Mouse (Mus musculus) stomach, embryonic 16.5 days (tissue): Measurements from ENCODE around the gene Siah2. TPM values are rescaled to one million over a fixed set of nuclear protein-coding genes. Genes with fewer than 3 reads are reported as not detected.

Experiments used
- ATAC-seq: fragments of 200-750 bp; cut with Nextera tagmentation; 2 replicates; pipeline ENCODE4 v1.8.0; 2017; ENCODE audit warnings: moderate number of reproducible peaks, moderate TSS enrichment; ENCODE audit not compliant: insufficient read depth, low FRiP score
- H3K27ac ChIP-seq: fragments of 300-500 bp; sonication (generic); 2 replicates; pipeline ENCODE4 v1.5.1; 2014; ENCODE audit warnings: low read length
- H3K27me3 ChIP-seq: fragments of 300-500 bp; sonication (generic); 2 replicates; pipeline ENCODE4 v1.6.1; 2014; ENCODE audit warnings: low read length, control low read depth, mixed read lengths; ENCODE audit not compliant: control insufficient read depth, insufficient read depth
- H3K36me3 ChIP-seq: fragments of 300-500 bp; sonication (generic); 2 replicates; pipeline ENCODE4 v1.6.1; 2014; ENCODE audit warnings: low read length; ENCODE audit not compliant: control insufficient read depth, insufficient read depth
- H3K4me1 ChIP-seq: fragments of 300-500 bp; sonication (generic); 2 replicates; pipeline ENCODE4 v1.6.1; 2014; ENCODE audit warnings: low read length, control low read depth, mixed read lengths; ENCODE audit not compliant: control insufficient read depth, insufficient read depth
- H3K4me2 ChIP-seq: fragments of 300-500 bp; sonication (generic); 2 replicates; pipeline ENCODE4 v1.6.1; 2014; ENCODE audit warnings: low read depth, low read length, mixed read lengths
- H3K4me3 ChIP-seq: fragments of 300-500 bp; sonication (generic); replicated peaks from 2 replicates; pipeline ENCODE4 v1.5.1; 2014; ENCODE audit warnings: mild to moderate bottlenecking, low read length
- H3K9ac ChIP-seq: fragments of 300-500 bp; sonication (generic); 2 replicates; pipeline ENCODE4 v1.6.1; 2014; ENCODE audit warnings: low read length
- H3K9me3 ChIP-seq: fragments of 300-500 bp; sonication (generic); replicated peaks from 2 replicates; pipeline ENCODE4 v1.6.1; 2016; ENCODE audit warnings: low read length, control low read depth; ENCODE audit not compliant: control insufficient read depth
- WGBS: fragments of 180-500 bp; shearing (Covaris S2); extraction: QIAGEN DNeasy Blood & Tissue Kit; methylation state at CpG from one replicate; pipeline ENCODE4 v1.1.7; 2014; 5-methylcytosine and 5-hydroxymethylcytosine counted together
- polyA plus RNA-seq: library from polyadenylated mRNA; unstranded; fragments of >200 nt; fragmentation: Nextera tagmentation; extraction: Ambion mirVana; gene quantifications from 2 replicates; pipeline ENCODE4 v1.2.1, GENCODE M21; 2015

Siah2 gene
- polyA plus RNA-seq = 2.2 and 3.1 TPM in 2 replicates

DNA sequence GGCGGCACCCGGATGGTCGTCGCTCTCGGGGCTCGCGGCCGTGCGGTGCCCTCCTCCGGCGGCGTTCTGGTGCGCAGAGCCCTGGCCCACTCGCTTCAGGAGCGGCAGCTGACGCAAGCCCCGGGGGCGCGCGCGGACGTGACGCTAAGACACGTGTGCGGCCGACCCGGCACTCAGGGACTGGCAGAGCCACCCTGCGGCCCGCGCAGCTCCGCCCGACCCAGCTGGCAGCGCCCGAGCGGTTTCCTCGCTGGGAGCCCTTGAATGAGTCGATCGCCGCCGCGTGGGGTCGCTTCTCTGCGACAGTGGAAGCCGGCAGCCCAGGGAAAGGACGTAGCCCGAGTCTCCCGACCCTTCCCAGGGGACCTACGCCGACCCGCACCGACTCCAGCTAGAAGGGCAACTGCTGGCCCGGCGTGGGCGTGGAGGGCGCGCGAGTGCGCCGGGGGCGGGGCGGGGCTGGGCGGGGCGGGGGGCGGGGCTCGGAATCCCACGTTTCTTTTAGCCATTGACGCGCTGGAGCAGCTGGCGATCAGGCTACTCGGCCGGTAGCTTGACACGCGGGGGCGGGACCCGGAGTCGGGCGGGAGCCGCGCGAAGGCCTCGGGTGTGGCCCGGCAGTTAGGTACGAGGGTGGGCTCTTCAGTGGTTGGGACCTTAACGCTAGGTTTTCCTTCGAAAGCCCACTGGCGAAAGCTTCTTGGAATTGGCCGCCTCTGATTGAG lies at the start of gene Siah2:
Siah2 (minus strand) TSS at position 404 of the 725 bp plus-strand sequence.
- no peaks in the 10 kb centered on the region for H3K9me3 ChIP-seq
- peak within 1 kb of the TSS; percentile 73 for H3K4me2 ChIP-seq
- peak; percentile 95 for ATAC-seq
- peak within 1 kb of the TSS; percentile 89 for H3K9ac ChIP-seq
- no peaks in the 10 kb centered on the region for H3K36me3 ChIP-seq
- H3K4me3 ChIP-seq = peak within 1 kb of the TSS; percentile 82
- under 1% methylated on average over 87 of the region's 87 CpGs for WGBS
- H3K27ac ChIP-seq = peak within 1 kb of the TSS; percentile 85
- 0 out of 2 replicates have a peak, but pooled peaks cover 3% of the 10 kb centered on the region for H3K27me3 ChIP-seq
- peaks cover 8% of the 10 kb centered on the region for H3K4me1 ChIP-seq

DNA sequence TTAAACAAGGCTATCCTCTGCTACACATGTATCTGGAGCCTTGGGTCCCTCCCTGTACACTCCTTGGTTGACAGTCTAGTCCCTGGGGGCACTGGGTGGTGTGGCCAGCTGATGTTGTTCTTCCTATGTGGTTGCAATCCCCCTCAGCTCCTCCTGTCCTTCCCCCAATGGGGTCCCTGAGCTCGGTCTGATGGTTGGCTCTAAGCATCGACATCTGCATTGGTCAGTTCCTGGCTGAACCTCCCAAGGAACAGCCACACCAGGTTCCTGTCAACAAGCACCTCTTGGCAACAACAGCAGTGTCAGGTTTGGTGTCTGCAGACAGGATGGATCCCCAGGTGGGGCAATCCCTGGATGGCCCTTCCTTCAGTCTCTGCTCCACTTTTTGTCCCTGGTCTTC lies 47.3 kb upstream of the Siah2 start:
- ATAC-seq = no peak
- Histone ChIP-seq H3K27ac (no peak overlapping the region), H3K4me3 (no peak overlapping the region), H3K36me3 (no peaks in the 10 kb centered on the region), H3K9me3 (no peaks in the 10 kb centered on the region), H3K27me3 (no peaks in the 10 kb centered on the region), H3K9ac (no peak overlapping the region), H3K4me2 (no peak overlapping the region), H3K4me1 (no peaks in the 10 kb centered on the region)
- 66% methylated on average over 2 of the region's 2 CpGs for WGBS

DNA sequence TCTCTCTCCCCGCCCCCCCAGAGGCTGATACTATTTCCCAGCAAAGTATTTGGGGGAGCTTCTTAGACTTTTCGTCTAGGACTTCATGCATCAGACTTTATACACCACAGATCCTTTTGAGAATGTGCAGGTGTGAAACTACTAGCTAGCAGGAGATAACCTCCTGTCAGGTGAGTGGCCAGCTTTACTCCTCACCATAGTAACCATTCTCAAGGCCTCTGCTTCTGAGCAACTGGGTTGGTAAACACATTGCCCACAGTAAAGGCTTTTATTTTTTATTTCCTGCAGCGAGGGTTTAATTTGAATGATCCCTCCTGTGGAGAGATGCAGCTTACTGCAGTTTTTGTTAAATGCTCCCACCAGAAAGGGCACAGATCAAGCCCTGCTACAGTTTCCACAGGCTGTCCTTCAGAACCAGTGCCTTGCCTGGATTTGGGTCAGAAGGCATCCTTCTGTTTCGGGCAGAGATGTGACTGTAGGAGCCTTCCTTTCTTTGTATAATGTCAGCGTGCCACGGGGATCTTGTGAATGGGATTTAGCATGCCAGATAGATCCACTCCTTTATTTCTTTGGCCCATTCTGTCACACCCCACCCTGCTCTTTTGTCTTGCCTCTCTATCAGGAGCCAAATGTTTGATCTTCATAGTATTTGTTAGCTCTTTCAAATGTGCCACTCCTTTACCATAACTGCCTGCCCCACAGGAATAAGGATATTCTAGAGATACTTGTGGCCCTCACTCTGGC lies 46.3 kb upstream of the Siah2 start:
- no peaks in the 10 kb centered on the region for H3K4me1 ChIP-seq
- H3K4me3 ChIP-seq = no peak overlapping the region
- no peaks in the 10 kb centered on the region for H3K36me3 ChIP-seq
- H3K27me3 ChIP-seq = no peaks in the 10 kb centered on the region
- no peak for ATAC-seq
- no peak overlapping the region for H3K4me2 ChIP-seq
- H3K27ac ChIP-seq = no peak overlapping the region
- no peaks in the 10 kb centered on the region for H3K9me3 ChIP-seq
- 15% methylated on average over 6 of the region's 6 CpGs for WGBS
- H3K9ac ChIP-seq = no peak overlapping the region

DNA sequence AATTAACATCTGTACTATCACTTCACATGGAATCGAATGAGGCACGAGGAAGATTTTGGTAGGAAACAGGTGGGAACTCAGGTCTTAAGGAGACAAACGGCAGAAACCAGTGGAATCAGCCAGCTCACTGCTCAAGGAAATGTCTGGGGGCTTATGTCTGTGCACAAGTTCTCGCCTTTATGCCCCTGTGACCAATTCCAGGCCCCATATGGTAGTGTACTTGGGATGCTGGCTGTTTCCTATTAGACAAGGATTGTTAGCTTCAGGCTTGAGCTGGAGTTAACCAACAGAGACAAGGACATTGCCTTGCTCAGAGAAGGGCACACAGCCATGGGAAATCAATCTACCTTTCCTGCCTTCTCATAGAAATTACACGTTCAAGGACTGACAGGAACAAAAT lies 39.3 kb upstream of the Siah2 start:
- no peak for ATAC-seq
- WGBS = 71% methylated on average over 5 of the region's 5 CpGs

DNA sequence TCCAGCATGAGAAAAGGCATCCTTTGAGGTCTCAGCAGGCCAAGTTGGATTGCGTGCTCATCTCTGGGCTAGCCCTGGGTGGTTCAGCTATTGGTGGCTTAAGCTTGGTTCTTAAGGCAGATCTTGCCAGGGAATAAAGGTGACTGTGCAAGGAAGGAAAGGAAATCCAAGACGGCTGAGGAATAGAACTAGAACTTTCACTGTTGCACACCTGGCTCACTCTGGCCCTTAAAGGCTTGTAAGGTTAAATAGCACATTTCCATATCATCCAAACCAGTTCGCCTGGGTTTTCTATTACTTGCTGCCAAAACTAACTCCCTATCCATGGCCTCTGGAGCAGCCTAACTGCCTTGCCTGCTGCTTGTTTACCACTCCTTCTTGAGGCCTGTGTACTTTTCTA lies 38.4 kb upstream of the Siah2 start:
- H3K9me3 ChIP-seq = no peaks in the 10 kb centered on the region
- 78% methylated on average over 3 of the region's 3 CpGs for whole genome bisulfite sequencing
- no peaks in the 10 kb centered on the region for H3K4me1 ChIP-seq
- ATAC-seq = no peak
- H3K4me3 ChIP-seq = no peak overlapping the region
- no peak overlapping the region for H3K4me2 ChIP-seq
- H3K9ac ChIP-seq = no peak overlapping the region
- H3K36me3 ChIP-seq = no peaks in the 10 kb centered on the region
- no peaks in the 10 kb centered on the region for H3K27me3 ChIP-seq
- H3K27ac ChIP-seq = no peak overlapping the region

More for the DNA sequence above, 39.3 kb upstream of the Siah2 start:
- H3K4me3 ChIP-seq = no peak overlapping the region
- H3K36me3 ChIP-seq = no peaks in the 10 kb centered on the region
- no peak overlapping the region for H3K9ac ChIP-seq
- H3K4me2 ChIP-seq = no peak overlapping the region
- no peaks in the 10 kb centered on the region for H3K9me3 ChIP-seq
- H3K27ac ChIP-seq = no peak overlapping the region
- H3K27me3 ChIP-seq = no peaks in the 10 kb centered on the region
- H3K4me1 ChIP-seq = no peaks in the 10 kb centered on the region

DNA sequence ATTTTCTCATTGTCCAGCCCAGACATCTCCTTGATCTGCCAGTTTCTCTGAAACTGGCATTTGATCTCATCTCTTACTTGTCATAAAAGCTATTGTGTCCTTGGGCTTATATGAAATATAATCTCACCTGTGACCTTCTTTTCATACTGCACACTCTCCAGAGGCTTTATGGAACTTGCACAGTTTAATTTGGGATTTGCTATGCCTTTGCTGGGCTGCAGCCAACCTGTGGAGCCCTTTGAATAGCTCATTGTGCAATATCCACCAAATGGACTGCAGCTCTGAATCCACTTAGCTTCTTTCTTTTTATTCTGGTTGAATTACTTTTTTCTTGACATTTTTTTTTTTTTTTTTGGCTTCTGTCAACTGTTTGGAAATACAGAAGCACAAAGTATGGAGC lies 37.3 kb upstream of the Siah2 start:
- no peaks in the 10 kb centered on the region for H3K9me3 ChIP-seq
- no peaks in the 10 kb centered on the region for H3K36me3 ChIP-seq
- no peak for ATAC-seq
- no peak overlapping the region for H3K9ac ChIP-seq
- H3K27ac ChIP-seq = no peak overlapping the region
- H3K4me3 ChIP-seq = no peak overlapping the region
- no peak overlapping the region for H3K4me2 ChIP-seq
- H3K27me3 ChIP-seq = no peaks in the 10 kb centered on the region
- no peaks in the 10 kb centered on the region for H3K4me1 ChIP-seq

DNA sequence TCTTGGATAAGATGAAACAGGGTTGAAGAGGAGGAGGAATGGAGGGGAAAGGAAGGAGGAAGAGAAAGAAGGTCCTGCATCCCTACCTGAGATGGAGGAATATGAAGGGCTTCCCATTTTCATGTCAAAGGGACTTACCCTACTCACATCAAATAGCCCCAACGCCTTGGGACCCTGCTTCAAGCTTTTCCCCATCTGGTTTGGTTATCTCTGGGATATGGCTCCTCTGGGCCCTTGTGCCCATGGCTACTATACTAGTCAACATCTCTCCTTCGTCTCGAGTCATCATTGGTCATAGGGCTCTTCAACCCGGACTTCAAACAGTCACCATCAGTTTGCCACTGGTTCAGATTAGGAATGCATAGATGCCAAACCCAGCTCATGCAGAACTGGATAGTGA lies 35.4 kb upstream of the Siah2 start:
- no peak for ATAC-seq
- Histone ChIP-seq H3K36me3 (no peaks in the 10 kb centered on the region), H3K9me3 (no peaks in the 10 kb centered on the region), H3K4me3 (no peak overlapping the region), H3K4me1 (no peaks in the 10 kb centered on the region), H3K4me2 (no peak overlapping the region), H3K27ac (no peak overlapping the region), H3K9ac (no peak overlapping the region), H3K27me3 (no peaks in the 10 kb centered on the region)
- WGBS = 83% methylated on average over 4 of the region's 4 CpGs

DNA sequence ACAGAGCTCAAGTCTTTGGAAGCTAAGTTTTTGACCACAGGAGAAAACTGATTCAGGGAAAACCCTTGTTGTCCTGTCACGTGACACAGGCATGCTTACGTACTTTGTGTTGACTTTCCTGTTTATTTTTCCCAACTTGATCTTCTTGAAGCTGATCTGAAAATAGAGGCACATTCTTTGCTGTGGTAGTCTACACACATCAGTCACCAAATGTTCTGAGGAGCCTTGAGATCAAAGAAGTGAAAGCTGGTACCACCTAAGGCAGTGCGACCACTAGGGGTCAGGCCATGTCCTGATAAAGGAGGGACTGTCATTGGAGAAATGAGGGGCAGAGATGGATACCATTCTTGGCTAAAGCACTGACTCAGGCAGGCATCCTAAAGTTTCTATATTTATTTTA lies 34.8 kb upstream of the Siah2 start:
- Histone ChIP-seq H3K36me3 (no peaks in the 10 kb centered on the region), H3K9me3 (no peaks in the 10 kb centered on the region), H3K27me3 (no peaks in the 10 kb centered on the region), H3K4me2 (no peak overlapping the region), H3K4me1 (no peaks in the 10 kb centered on the region), H3K4me3 (no peak overlapping the region), H3K9ac (no peak overlapping the region), H3K27ac (no peak overlapping the region)
- WGBS = 43% methylated on average over 3 of the region's 3 CpGs
- no peak for ATAC-seq

DNA sequence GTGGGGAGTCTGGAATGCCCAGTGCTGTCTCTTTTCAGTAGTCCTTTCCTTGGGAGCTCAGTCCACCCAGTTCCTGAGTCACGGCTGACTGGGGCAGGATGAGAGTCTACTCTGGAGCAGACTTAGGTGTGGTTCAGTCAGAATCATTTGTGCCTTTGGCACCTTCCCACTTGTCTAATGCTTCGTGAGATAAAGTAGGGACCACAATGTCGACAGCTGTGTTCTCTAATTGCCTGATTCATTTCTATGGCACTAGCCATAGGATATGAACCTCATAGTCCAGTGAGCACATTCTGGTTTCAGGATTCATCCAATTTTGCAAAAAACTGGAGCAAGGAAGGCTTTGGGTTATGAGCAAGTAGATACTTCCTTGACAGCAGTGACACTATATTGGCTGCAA lies 34.2 kb upstream of the Siah2 start:
- Histone ChIP-seq H3K4me3 (no peak overlapping the region), H3K4me2 (no peak overlapping the region), H3K27me3 (no peaks in the 10 kb centered on the region), H3K4me1 (no peaks in the 10 kb centered on the region), H3K36me3 (no peaks in the 10 kb centered on the region), H3K27ac (no peak overlapping the region), H3K9me3 (no peaks in the 10 kb centered on the region), H3K9ac (no peak overlapping the region)
- WGBS = 79% methylated on average over 3 of the region's 3 CpGs
- no peak for ATAC-seq
